Comparison of ENCODE assay signal across 22 mouse cellular contexts in the genomic region with DNA sequence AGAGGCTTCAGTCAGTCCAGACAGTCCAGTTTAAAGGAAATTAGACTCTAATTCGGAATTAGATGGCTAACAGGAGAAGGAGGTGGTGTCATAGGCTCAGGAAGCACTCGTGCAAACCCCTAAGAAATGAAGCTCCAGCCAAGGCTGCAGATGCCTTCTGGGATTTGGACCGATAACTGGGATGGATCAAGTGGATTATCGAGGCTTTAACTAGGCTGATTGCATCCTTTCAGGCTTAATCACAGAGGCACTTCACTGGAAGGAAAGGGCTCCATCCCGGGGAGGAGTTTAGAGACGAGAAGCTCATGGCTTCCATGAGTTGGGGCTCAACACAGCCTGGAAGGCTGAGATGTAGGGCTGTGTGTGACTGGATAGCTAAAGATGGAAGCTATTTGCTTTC.
DNase-seq lines count a peak whose midpoint lies in the region; ATAC-seq and TF ChIP-seq lines count a peak whose summit lies in the region.
"Had no signal": no experiment of that assay in that cellular context is flagged by ENCODE, and none has a peak within 500 bp of the region (broad histone marks: within the 10 kb centered on the region; RNA-seq: fewer than 3 reads in every experiment).

No protein-coding gene starts in this region.

- H3K27ac ChIP-seq in forebrain, postnatal 0 days (ENCODE audit: low read depth, low read length): peak overlapping the region; percentile 36; the same call in 1 of the 2 replicates
- H3K27ac ChIP-seq in forebrain, embryonic 16.5 days (ENCODE audit: low read length): no peak overlapping the region
- no peak overlapping the region for H3K27ac ChIP-seq in midbrain, embryonic 11.5 days (ENCODE audit: low read depth, low read length)
- H3K27ac ChIP-seq in midbrain, embryonic 10.5 days (replicated peaks): no peak overlapping the region
- H3K27ac ChIP-seq: embryonic facial prominence, embryonic 12.5 days; embryonic facial prominence, embryonic 15.5 days; forebrain, embryonic 10.5 days; forebrain, embryonic 12.5 days had no signal

- no peaks in the 10 kb centered on the region for H3K4me1 ChIP-seq in forebrain, postnatal 0 days (ENCODE audit: insufficient read depth)
- peaks cover 6% of the 10 kb centered on the region; the same call in 1 of the 2 replicates for H3K4me1 ChIP-seq in forebrain, embryonic 16.5 days (replicated peaks; ENCODE audit: control insufficient read depth, insufficient read depth, low read length)
- H3K4me1 ChIP-seq in midbrain, embryonic 11.5 days (ENCODE audit: control insufficient read depth, insufficient read depth, low read length): no peaks in the 10 kb centered on the region
- H3K4me1 ChIP-seq in midbrain, embryonic 10.5 days: no peaks in the 10 kb centered on the region
- H3K4me1 ChIP-seq: embryonic facial prominence, embryonic 12.5 days; forebrain, embryonic 10.5 days; forebrain, embryonic 12.5 days had no signal

- H3K27me3 ChIP-seq in forebrain, postnatal 0 days (ENCODE audit: insufficient read depth, low read length): no peaks in the 10 kb centered on the region
- no peaks in the 10 kb centered on the region for H3K27me3 ChIP-seq in forebrain, embryonic 16.5 days (replicated peaks; ENCODE audit: control insufficient read depth, insufficient read depth, low read length)
- no peaks in the 10 kb centered on the region for H3K27me3 ChIP-seq in midbrain, embryonic 11.5 days (ENCODE audit: control insufficient read depth, insufficient read depth, low read length)
- H3K27me3 ChIP-seq in midbrain, embryonic 10.5 days (ENCODE audit: low read depth, poor library complexity, severe bottlenecking): no peaks in the 10 kb centered on the region
- H3K27me3 ChIP-seq: embryonic facial prominence, embryonic 12.5 days; embryonic facial prominence, embryonic 15.5 days; forebrain, embryonic 12.5 days had no signal

- ATAC-seq in forebrain, postnatal 0 days: no peak
- ATAC-seq in forebrain, embryonic 16.5 days: no peak
- no peak for ATAC-seq in midbrain, embryonic 11.5 days (ENCODE audit: low FRiP score)
- ATAC-seq: forebrain, embryonic 14.5 days had no signal

- H3K36me3 ChIP-seq in forebrain, postnatal 0 days (ENCODE audit: insufficient read depth): no peaks in the 10 kb centered on the region
- H3K36me3 ChIP-seq in forebrain, embryonic 16.5 days (ENCODE audit: control insufficient read depth, insufficient read depth): no peaks in the 10 kb centered on the region
- no peaks in the 10 kb centered on the region for H3K36me3 ChIP-seq in midbrain, embryonic 11.5 days (ENCODE audit: control insufficient read depth, insufficient read depth, low read length)
- H3K36me3 ChIP-seq in midbrain, embryonic 10.5 days: no peaks in the 10 kb centered on the region
- H3K36me3 ChIP-seq: embryonic facial prominence, embryonic 12.5 days; embryonic facial prominence, embryonic 15.5 days; forebrain, embryonic 10.5 days; forebrain, embryonic 12.5 days had no signal

- no peaks in the 10 kb centered on the region for H3K9me3 ChIP-seq in forebrain, postnatal 0 days (ENCODE audit: low read length)
- no peaks in the 10 kb centered on the region for H3K9me3 ChIP-seq in forebrain, embryonic 16.5 days (ENCODE audit: control insufficient read depth, low read length)
- no peaks in the 10 kb centered on the region for H3K9me3 ChIP-seq in midbrain, embryonic 11.5 days (ENCODE audit: control insufficient read depth, low read length)
- no peaks in the 10 kb centered on the region for H3K9me3 ChIP-seq in midbrain, embryonic 10.5 days (replicated peaks)
- H3K9me3 ChIP-seq: embryonic facial prominence, embryonic 12.5 days; embryonic facial prominence, embryonic 15.5 days; forebrain, embryonic 10.5 days; forebrain, embryonic 12.5 days had no signal

- no peak overlapping the region for H3K9ac ChIP-seq in forebrain, postnatal 0 days
- no peak overlapping the region for H3K9ac ChIP-seq in forebrain, embryonic 16.5 days (replicated peaks; ENCODE audit: low read depth, low read length)
- no peak overlapping the region for H3K9ac ChIP-seq in midbrain, embryonic 11.5 days (ENCODE audit: low read length)
- H3K9ac ChIP-seq: embryonic facial prominence, embryonic 12.5 days; embryonic facial prominence, embryonic 15.5 days; forebrain, embryonic 12.5 days had no signal

- H3K4me3 ChIP-seq in forebrain, postnatal 0 days (ENCODE audit: low read depth, low read length): no peak overlapping the region
- H3K4me3 ChIP-seq in forebrain, embryonic 16.5 days (replicated peaks; ENCODE audit: low read length): no peak overlapping the region
- no peak overlapping the region for H3K4me3 ChIP-seq in midbrain, embryonic 11.5 days (ENCODE audit: low read depth, low read length)
- no peak overlapping the region for H3K4me3 ChIP-seq in midbrain, embryonic 10.5 days
- H3K4me3 ChIP-seq: embryonic facial prominence, embryonic 12.5 days; embryonic facial prominence, embryonic 15.5 days; erythroblast, embryonic 14.5 days; forebrain, embryonic 10.5 days; forebrain, embryonic 12.5 days had no signal

- TF ChIP-seq CTCF in forebrain, postnatal 0 days (IDR thresholded peaks at IDR 0.05; ENCODE audit: low read depth): no peak

- WGBS in forebrain, postnatal 0 days: 51% methylated on average over 6 of the region's 6 CpGs
- WGBS in forebrain, embryonic 16.5 days: 57% methylated on average over 6 of the region's 6 CpGs
- 57% methylated on average over 6 of the region's 6 CpGs for WGBS in midbrain, embryonic 11.5 days
- WGBS in midbrain, embryonic 10.5 days: 68% methylated on average over 6 of the region's 6 CpGs

- no peak for DNase-seq in forebrain, postnatal 0 days
- peak; percentile 79 for DNase-seq in midbrain, embryonic 11.5 days (ENCODE audit: low spot score, missing footprints)
- no peak for DNase-seq in midbrain, embryonic 10.5 days (ENCODE audit: low spot score)
- peak; percentile 44 for DNase-seq in retina, postnatal 7 days (ENCODE audit: low read depth, low spot score)
- no peak for DNase-seq in urinary bladder, postnatal 10 days (ENCODE audit: low spot score)
- DNase-seq: adrenal gland, adult 2 months; adrenal gland, postnatal 10 days; adrenal gland, postnatal 25 days; cerebellum, adult 11 months; cerebellum, adult 18-20 months; cerebellum, adult 8-10 months; cerebellum, adult 9-11 months; cerebellum, postnatal 14 days; cerebellum, postnatal 36 days; embryo, embryonic 11 days had no signal

- H3K4me2 ChIP-seq in forebrain, postnatal 0 days (ENCODE audit: low read depth): no peak overlapping the region
- no peak overlapping the region for H3K4me2 ChIP-seq in forebrain, embryonic 16.5 days (ENCODE audit: low read length)
- no peak overlapping the region for H3K4me2 ChIP-seq in midbrain, embryonic 11.5 days
- H3K4me2 ChIP-seq: embryonic facial prominence, embryonic 12.5 days; embryonic facial prominence, embryonic 15.5 days; forebrain, embryonic 12.5 days had no signal

Comparison
In these comparisons a context has a peak if more than half of its experiments do, and no peak if none do; other contexts are left out.
1. DNase-seq: peak in midbrain, embryonic 11.5 days (single experiment) and retina, postnatal 7 days (single experiment); none in forebrain, postnatal 0 days (single experiment), midbrain, embryonic 10.5 days (single experiment) and urinary bladder, postnatal 10 days (single experiment).